Comparison of ENCODE assay signal across 28 mouse cellular contexts in genomic region chrX:20573927-20574326, GRCm38 (mm10). TPM values are rescaled to one million over a fixed set of nuclear protein-coding genes. Genes with fewer than 3 reads are reported as not detected.
"Had no signal": no experiment of that assay in that cellular context is flagged by ENCODE, and none has a peak within 500 bp of the region (broad histone marks: within the 10 kb centered on the region; RNA-seq: fewer than 3 reads in every experiment).

No protein-coding gene starts in this region.

- H3K9me3 ChIP-seq: heart, embryonic 13.5 days; heart, embryonic 15.5 days; hindbrain, embryonic 13.5 days; hindbrain, embryonic 15.5 days; kidney, embryonic 15.5 days; limb, embryonic 13.5 days; limb, embryonic 15.5 days had no signal

- H3K27ac ChIP-seq: gastrocnemius, adult 2 months; heart, adult 2 months; heart, embryonic 13.5 days; heart, embryonic 15.5 days; hindbrain, embryonic 13.5 days; hindbrain, embryonic 15.5 days; hindbrain, postnatal 0 days; kidney, embryonic 15.5 days; kidney, postnatal 0 days; limb, embryonic 13.5 days; limb, embryonic 15.5 days had no signal

- H3K4me2 ChIP-seq: heart, embryonic 11.5 days; heart, embryonic 13.5 days; heart, embryonic 15.5 days; hindbrain, embryonic 13.5 days; hindbrain, embryonic 15.5 days; kidney, embryonic 15.5 days; limb, embryonic 13.5 days; limb, embryonic 15.5 days had no signal

- H3K4me1 ChIP-seq: hindbrain, embryonic 13.5 days; hindbrain, embryonic 15.5 days; kidney, embryonic 15.5 days; limb, embryonic 13.5 days; limb, embryonic 15.5 days had no signal

- H3K9ac ChIP-seq: heart, embryonic 13.5 days; heart, embryonic 15.5 days; hindbrain, embryonic 13.5 days; hindbrain, embryonic 15.5 days; kidney, embryonic 15.5 days; limb, embryonic 13.5 days; limb, embryonic 15.5 days had no signal

- H3K4me3 ChIP-seq: gastrocnemius, adult 2 months; heart, adult 2 months; heart, embryonic 13.5 days; heart, embryonic 15.5 days; hindbrain, embryonic 13.5 days; hindbrain, embryonic 15.5 days; kidney, embryonic 15.5 days; limb, embryonic 13.5 days; limb, embryonic 15.5 days had no signal

- ATAC-seq: hindbrain, postnatal 0 days; intestine, embryonic 16.5 days had no signal

- H3K36me3 ChIP-seq: heart, embryonic 13.5 days; heart, embryonic 15.5 days; hindbrain, embryonic 13.5 days; hindbrain, embryonic 15.5 days; kidney, embryonic 15.5 days; limb, embryonic 13.5 days; limb, embryonic 15.5 days had no signal

- H3K27me3 ChIP-seq: heart, embryonic 13.5 days; heart, embryonic 15.5 days; hindbrain, embryonic 13.5 days; hindbrain, embryonic 15.5 days; kidney, embryonic 15.5 days; limb, embryonic 13.5 days; limb, embryonic 15.5 days had no signal

- DNase-seq: gastrocnemius, adult 2 months; gastrocnemius, postnatal 10 days; gastrocnemius, postnatal 25 days; heart, adult 11 months; heart, adult 2 months; heart, postnatal 14 days; heart, postnatal 36 days; kidney, adult 11 months; kidney, adult 2 months; kidney, adult 9 months; kidney, postnatal 14 days; kidney, postnatal 36 days; layer of hippocampus, adult 9-11 months; layer of hippocampus, postnatal 36 days; left cerebral cortex, postnatal 4 days had no signal

RNA-seq across cellular contexts. Expression of gene Rgn, which starts 24.3 kb away (rescaled TPM):
- total RNA-seq: gastrocnemius, adult 2 months; gastrocnemius, postnatal 25 days; hematopoietic stem cell, adult 5-6 weeks; hindbrain, postnatal 0 days had no signal
- polyA plus RNA-seq: limb, embryonic 11.5 days had no signal
